21 mouse cellular contexts compared by ENCODE assay signal in genomic region chr2:5194701-5195215, GRCm38 (mm10). TPM values are rescaled to one million over a fixed set of nuclear protein-coding genes. Genes with fewer than 3 reads are reported as not detected.
A peak's percentile ranks its signal among the peaks of the same experiment; 100 is the strongest.
DNase-seq lines count a peak whose midpoint lies in the region; ATAC-seq and TF ChIP-seq lines count a peak whose summit lies in the region.
"Had no signal": no experiment of that assay in that cellular context is flagged by ENCODE, and none has a peak within 500 bp of the region (broad histone marks: within the 10 kb centered on the region; RNA-seq: fewer than 3 reads in every experiment).

No protein-coding gene starts in this region.

- no peak for ATAC-seq in forebrain, postnatal 0 days
- no peak for ATAC-seq in forebrain, embryonic 16.5 days
- no peak for ATAC-seq in midbrain, embryonic 14.5 days (ENCODE audit: low FRiP score, low TSS enrichment)
- no peak for ATAC-seq in midbrain, embryonic 13.5 days
- ATAC-seq in intestine, embryonic 15.5 days = peak; percentile 40; the same call in 1 of the 2 replicates
- ATAC-seq: lung, postnatal 0 days had no signal

- 66% methylated on average over 6 of the region's 6 CpGs for WGBS in forebrain, postnatal 0 days
- WGBS in forebrain, embryonic 16.5 days = 73% methylated on average over 6 of the region's 6 CpGs
- 88% methylated on average over 6 of the region's 6 CpGs for WGBS in midbrain, embryonic 14.5 days
- WGBS in midbrain, embryonic 13.5 days = 86% methylated on average over 6 of the region's 6 CpGs
- WGBS in intestine, embryonic 15.5 days = 62% methylated on average over 6 of the region's 6 CpGs

- no peak overlapping the region for H3K27ac ChIP-seq in forebrain, postnatal 0 days (ENCODE audit: low read depth, low read length)
- H3K27ac ChIP-seq in forebrain, embryonic 16.5 days (ENCODE audit: low read length) = no peak overlapping the region
- H3K27ac ChIP-seq in midbrain, embryonic 14.5 days (replicated peaks; ENCODE audit: low read depth, low read length) = no peak overlapping the region
- H3K27ac ChIP-seq in midbrain, embryonic 13.5 days = no peak overlapping the region
- H3K27ac ChIP-seq in intestine, embryonic 15.5 days = no peak overlapping the region
- H3K27ac ChIP-seq: embryonic facial prominence, embryonic 12.5 days; hindbrain, embryonic 15.5 days; liver, embryonic 13.5 days; neural tube, embryonic 12.5 days had no signal

- H3K36me3 ChIP-seq in forebrain, postnatal 0 days (ENCODE audit: insufficient read depth) = no peaks in the 10 kb centered on the region
- no peaks in the 10 kb centered on the region for H3K36me3 ChIP-seq in forebrain, embryonic 16.5 days (ENCODE audit: control insufficient read depth, insufficient read depth)
- no peaks in the 10 kb centered on the region for H3K36me3 ChIP-seq in midbrain, embryonic 14.5 days (ENCODE audit: control insufficient read depth, insufficient read depth, low read length)
- H3K36me3 ChIP-seq in midbrain, embryonic 13.5 days = no peaks in the 10 kb centered on the region
- no peaks in the 10 kb centered on the region for H3K36me3 ChIP-seq in intestine, embryonic 15.5 days
- H3K36me3 ChIP-seq: embryonic facial prominence, embryonic 12.5 days; hindbrain, embryonic 15.5 days; liver, embryonic 13.5 days; neural tube, embryonic 12.5 days had no signal

- H3K9me3 ChIP-seq in forebrain, postnatal 0 days (ENCODE audit: low read length) = no peaks in the 10 kb centered on the region
- no peaks in the 10 kb centered on the region for H3K9me3 ChIP-seq in forebrain, embryonic 16.5 days (ENCODE audit: control insufficient read depth, low read length)
- H3K9me3 ChIP-seq in midbrain, embryonic 14.5 days (ENCODE audit: control insufficient read depth, low read length) = no peaks in the 10 kb centered on the region
- H3K9me3 ChIP-seq in midbrain, embryonic 13.5 days = no peaks in the 10 kb centered on the region
- H3K9me3 ChIP-seq in intestine, embryonic 15.5 days = no peaks in the 10 kb centered on the region
- H3K9me3 ChIP-seq: embryonic facial prominence, embryonic 12.5 days; hindbrain, embryonic 15.5 days; liver, embryonic 13.5 days; megakaryocyte, embryonic 14.5 days; neural tube, embryonic 12.5 days had no signal

- no peaks in the 10 kb centered on the region for H3K27me3 ChIP-seq in forebrain, postnatal 0 days (ENCODE audit: insufficient read depth, low read length)
- no peaks in the 10 kb centered on the region for H3K27me3 ChIP-seq in forebrain, embryonic 16.5 days (replicated peaks; ENCODE audit: control insufficient read depth, insufficient read depth, low read length)
- no peaks in the 10 kb centered on the region for H3K27me3 ChIP-seq in midbrain, embryonic 14.5 days (ENCODE audit: control insufficient read depth, insufficient read depth, low read length)
- H3K27me3 ChIP-seq in midbrain, embryonic 13.5 days = no peaks in the 10 kb centered on the region
- no peaks in the 10 kb centered on the region for H3K27me3 ChIP-seq in intestine, embryonic 15.5 days (replicated peaks)
- H3K27me3 ChIP-seq: embryonic facial prominence, embryonic 12.5 days; hindbrain, embryonic 15.5 days; liver, embryonic 13.5 days; neural tube, embryonic 12.5 days had no signal

- H3K4me2 ChIP-seq in forebrain, postnatal 0 days (ENCODE audit: low read depth) = no peak overlapping the region
- H3K4me2 ChIP-seq in forebrain, embryonic 16.5 days (ENCODE audit: low read length) = no peak overlapping the region
- no peak overlapping the region for H3K4me2 ChIP-seq in midbrain, embryonic 14.5 days (ENCODE audit: low read length)
- no peak overlapping the region for H3K4me2 ChIP-seq in midbrain, embryonic 13.5 days (replicated peaks)
- H3K4me2 ChIP-seq in intestine, embryonic 15.5 days (replicated peaks) = no peak overlapping the region
- H3K4me2 ChIP-seq: embryonic facial prominence, embryonic 12.5 days; heart, embryonic 11.5 days; hindbrain, embryonic 15.5 days; liver, embryonic 13.5 days; neural tube, embryonic 12.5 days had no signal

- no peak for TF ChIP-seq CTCF in forebrain, postnatal 0 days (IDR thresholded peaks at IDR 0.05; ENCODE audit: low read depth)

- H3K9ac ChIP-seq in forebrain, postnatal 0 days = no peak overlapping the region
- H3K9ac ChIP-seq in forebrain, embryonic 16.5 days (replicated peaks; ENCODE audit: low read depth, low read length) = no peak overlapping the region
- no peak overlapping the region for H3K9ac ChIP-seq in midbrain, embryonic 14.5 days (replicated peaks; ENCODE audit: low read length)
- H3K9ac ChIP-seq in midbrain, embryonic 13.5 days (replicated peaks) = no peak overlapping the region
- H3K9ac ChIP-seq in intestine, embryonic 15.5 days = no peak overlapping the region
- H3K9ac ChIP-seq: embryonic facial prominence, embryonic 12.5 days; hindbrain, embryonic 15.5 days; liver, embryonic 13.5 days; neural tube, embryonic 12.5 days had no signal

- no peaks in the 10 kb centered on the region for H3K4me1 ChIP-seq in forebrain, postnatal 0 days (ENCODE audit: insufficient read depth)
- H3K4me1 ChIP-seq in forebrain, embryonic 16.5 days (replicated peaks; ENCODE audit: control insufficient read depth, insufficient read depth, low read length) = no peaks in the 10 kb centered on the region
- H3K4me1 ChIP-seq in midbrain, embryonic 14.5 days (ENCODE audit: control insufficient read depth, insufficient read depth, low read length) = no peaks in the 10 kb centered on the region
- 0 out of 2 replicates have a peak, but pooled peaks cover 2% of the 10 kb centered on the region for H3K4me1 ChIP-seq in midbrain, embryonic 13.5 days (replicated peaks)
- no peaks in the 10 kb centered on the region for H3K4me1 ChIP-seq in intestine, embryonic 15.5 days (replicated peaks)
- H3K4me1 ChIP-seq: embryonic facial prominence, embryonic 12.5 days; hindbrain, embryonic 15.5 days; liver, embryonic 13.5 days; megakaryocyte, embryonic 14.5 days; neural tube, embryonic 12.5 days had no signal

- peak; percentile 26 for DNase-seq in forebrain, postnatal 0 days
- DNase-seq in midbrain, embryonic 14.5 days = peak; percentile 8
- peak; percentile 88 for DNase-seq in adipocyte (ENCODE audit: low spot score)
- DNase-seq in thymus, postnatal 10 days (ENCODE audit: low spot score in 2 of 2) = no peak
- DNase-seq: cerebellum, adult 2 months; heart, postnatal 14 days; left cerebral cortex, postnatal 4 days; liver, embryonic 13.5 days; right cerebral cortex, postnatal 14 days; thymus, postnatal 25 days had no signal

- no peak overlapping the region for H3K4me3 ChIP-seq in forebrain, postnatal 0 days (ENCODE audit: low read depth, low read length)
- no peak overlapping the region for H3K4me3 ChIP-seq in forebrain, embryonic 16.5 days (replicated peaks; ENCODE audit: low read length)
- no peak overlapping the region for H3K4me3 ChIP-seq in midbrain, embryonic 14.5 days (replicated peaks; ENCODE audit: low read depth, low read length)
- H3K4me3 ChIP-seq in midbrain, embryonic 13.5 days (replicated peaks) = no peak overlapping the region
- H3K4me3 ChIP-seq in intestine, embryonic 15.5 days (replicated peaks) = no peak overlapping the region
- H3K4me3 ChIP-seq: embryonic facial prominence, embryonic 12.5 days; hindbrain, embryonic 15.5 days; liver, embryonic 13.5 days; megakaryocyte, embryonic 14.5 days; neural tube, embryonic 12.5 days had no signal

RNA-seq across cellular contexts. Expression of gene Ccdc3, which starts 57.2 kb away (rescaled TPM):
- 9.2 and 9.9 TPM in 2 replicates for total RNA-seq in forebrain, postnatal 0 days (2014; rRNA removed)
- polyA plus RNA-seq in forebrain, postnatal 0 days (2015; fragmentation: Nextera tagmentation; extraction: Ambion mirVana) = 2.9 and 4.7 TPM in 2 replicates
- polyA plus RNA-seq in forebrain, embryonic 16.5 days (2015; fragmentation: Nextera tagmentation; extraction: Ambion mirVana) = 3.0 and 3.6 TPM in 2 replicates
- 5.0 and 7.8 TPM in 2 replicates for polyA plus RNA-seq in midbrain, embryonic 14.5 days (2014; fragmentation: Nextera tagmentation; extraction: Ambion mirVana)
- 3.1 and 8.6 TPM in 2 replicates for polyA plus RNA-seq in midbrain, embryonic 13.5 days (2015; fragmentation: Nextera tagmentation; extraction: Ambion mirVana)
- 9.2 and 10.3 TPM in 2 replicates for polyA plus RNA-seq in intestine, embryonic 15.5 days (2015; fragmentation: Nextera tagmentation; extraction: Ambion mirVana)
- total RNA-seq: common myeloid progenitor, adult 5-6 weeks; monocyte, adult 5-6 weeks had no signal

Comparison
In these comparisons a context has a peak if more than half of its experiments do, and no peak if none do; other contexts are left out.
1. DNase-seq: peak in forebrain, postnatal 0 days (single experiment), midbrain, embryonic 14.5 days (single experiment) and adipocyte (single experiment); none in thymus, postnatal 10 days (0 of 2).